Mouse (Mus musculus) liver, embryonic 14.5 days (tissue): ENCODE results near the gene Kif13a.

Experiments
- CTCF ChIP-seq: IDR thresholded peaks from 2 replicates; pipeline ENCODE4 v1.5.1; 2016; ENCODE audit warnings: antibody characterized with exemption, low read depth, control low read depth
- EP300 ChIP-seq: IDR thresholded peaks from 2 replicates; pipeline ENCODE4 v1.6.1; 2016; ENCODE audit warnings: antibody characterized with exemption, low read depth

DNA sequence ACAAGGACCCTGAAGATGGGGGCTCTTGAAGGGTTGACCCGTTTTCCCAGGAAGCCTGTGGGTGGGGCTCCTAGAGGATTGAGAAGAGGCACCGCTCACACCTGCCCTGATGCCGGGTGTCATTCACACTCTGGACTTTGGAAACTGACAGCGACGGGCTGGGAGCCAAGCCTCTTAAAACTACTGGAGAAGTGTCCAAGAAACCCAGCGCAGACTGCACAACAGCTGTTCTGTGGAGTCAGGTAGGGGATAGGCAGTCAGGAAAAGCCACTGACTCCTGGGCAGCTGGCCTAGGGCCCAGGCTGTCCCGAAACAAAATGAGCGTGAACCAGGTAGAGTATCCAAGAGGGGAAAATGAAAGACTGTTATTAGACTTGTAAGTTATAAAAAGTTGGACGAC is 111.3 kb downstream of the Kif13a start:
- TF ChIP-seq EP300 (no peak), CTCF (no peak)
